Mouse (Mus musculus) liver, postnatal 0 days (tissue): ENCODE measurements around the gene B020011L13Rik.
"Not testable (repeated sequence)": the region's sequence is repeated elsewhere in the genome, so short reads cannot be mapped to it uniquely, and the experiment has no call there.

Source experiments
- CTCF ChIP-seq: sonication (generic); IDR thresholded peaks from 2 replicates; pipeline ENCODE4 v1.5.1; 2016; ENCODE audit warnings: antibody characterized with exemption, low read depth
- EP300 ChIP-seq: IDR thresholded peaks from 2 replicates; pipeline ENCODE4 v1.6.1; 2016; ENCODE audit warnings: antibody characterized with exemption, low read depth, mild to moderate bottlenecking

- not testable (repeated sequence) for TF ChIP-seq CTCF, EP300
These were observed 35.3 kb downstream of the B020011L13Rik start for GRCm38 (mm10) chr1:117816271-117816670.
